Mouse (Mus musculus): Measurements from ENCODE around the gene Gm49721. TPM values are rescaled to one million over a fixed set of nuclear protein-coding genes. Genes with fewer than 3 reads are reported as not detected.
"Not testable (repeated sequence)": the region's sequence is repeated elsewhere in the genome, so short reads cannot be mapped to it uniquely, and the experiment has no call there.

Gm49721 gene
- polyA plus RNA-seq, 1 experiment from 2014 or later, result 0.09 TPM

DNA sequence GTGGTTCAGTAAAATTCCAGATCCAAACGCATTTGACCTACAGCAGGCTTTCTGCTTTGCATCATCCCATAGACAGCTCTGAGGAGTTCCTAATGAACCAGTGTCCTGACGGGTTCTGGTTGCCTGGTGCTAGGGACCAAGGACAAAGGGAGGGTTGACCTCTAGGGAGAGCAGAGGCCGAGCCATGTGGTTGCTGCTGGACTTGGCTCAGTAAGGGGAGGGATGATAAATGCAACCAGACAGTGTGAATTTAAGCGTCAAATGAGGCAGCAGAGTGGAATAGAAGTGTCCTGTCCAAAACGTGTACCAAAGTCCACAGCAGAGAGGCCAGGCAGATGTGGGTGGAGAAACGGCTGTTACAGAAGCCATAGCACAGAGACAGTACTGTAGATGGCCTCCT is 16.8 kb downstream of the Gm49721 start:
- H3K4me1 ChIP-seq; H3K27me3 ChIP-seq; H3K9ac ChIP-seq; H3K4me2 ChIP-seq (replicated peaks); H3K27ac ChIP-seq; ATAC-seq (ENCODE audit: insufficient number of reproducible peaks, insufficient read depth, low FRiP score, low TSS enrichment); H3K4me3 ChIP-seq; H3K36me3 ChIP-seq; H3K9me3 ChIP-seq: not testable (repeated sequence)
- no CpG with 5 or more reads among the region's 6 CpGs for WGBS

DNA sequence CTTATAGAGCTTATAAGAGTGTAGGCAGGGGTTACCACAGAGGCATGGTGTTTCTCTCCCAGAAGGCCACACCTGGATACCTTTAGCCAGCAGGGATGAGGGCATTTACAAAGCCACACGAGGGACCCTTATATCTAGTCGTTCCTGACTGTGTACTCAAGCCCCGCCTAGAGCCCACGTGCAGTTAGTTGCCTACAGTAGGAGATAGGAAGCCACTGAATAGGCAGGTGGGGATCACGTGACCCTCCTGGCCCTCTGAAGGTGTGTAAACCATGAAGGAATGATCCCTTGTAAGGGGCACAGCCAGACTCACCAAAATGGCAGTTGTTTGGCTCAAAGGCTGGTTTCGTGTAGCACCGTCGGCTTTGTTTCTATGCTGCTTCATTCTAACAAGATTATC is 18.1 kb downstream of the Gm49721 start:
- H3K4me2 ChIP-seq (replicated peaks); H3K27me3 ChIP-seq; H3K9ac ChIP-seq; H3K9me3 ChIP-seq; ATAC-seq (ENCODE audit: insufficient number of reproducible peaks, insufficient read depth, low FRiP score, low TSS enrichment); H3K36me3 ChIP-seq; H3K27ac ChIP-seq; H3K4me3 ChIP-seq; H3K4me1 ChIP-seq: not testable (repeated sequence)
- WGBS, result 80% methylated on average over 8 of the region's 8 CpGs

DNA sequence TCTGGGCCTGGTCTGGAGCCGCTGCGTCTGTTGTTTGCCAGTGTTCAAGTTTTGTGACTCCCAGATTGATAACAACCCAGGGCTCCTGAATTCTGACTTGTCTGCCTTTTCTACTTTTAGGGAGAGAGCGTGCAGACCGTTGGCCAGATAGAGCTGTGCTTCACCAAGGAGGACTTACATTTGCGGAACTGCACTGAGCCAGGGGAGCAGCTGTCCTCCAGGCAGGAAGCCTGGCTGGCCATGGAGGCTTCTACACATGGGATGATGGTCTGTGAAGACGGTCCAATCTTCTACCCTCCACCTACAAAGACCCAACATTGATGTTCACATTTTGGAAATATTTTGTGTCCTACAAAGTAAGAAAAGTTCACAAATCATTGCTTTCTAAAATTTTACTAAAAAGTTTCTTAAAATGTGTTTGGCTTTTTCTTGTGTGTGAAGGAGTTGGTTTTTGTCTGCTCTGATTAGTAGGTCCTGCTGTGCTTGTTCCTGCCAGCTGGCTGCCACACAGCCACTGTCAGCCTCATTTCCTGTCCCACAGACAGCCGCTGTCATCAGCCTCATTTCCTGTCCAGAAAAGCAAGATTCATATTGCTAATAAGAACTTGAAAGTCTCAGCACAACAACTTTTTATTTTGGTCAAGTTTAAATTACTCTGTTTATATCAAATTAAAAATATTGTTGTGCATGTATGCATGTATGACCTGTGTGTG is 19.2 kb downstream of the Gm49721 start:
- not testable (repeated sequence) for ATAC-seq (ENCODE audit: insufficient number of reproducible peaks, insufficient read depth, low FRiP score, low TSS enrichment); H3K4me1 ChIP-seq; H3K4me3 ChIP-seq; H3K4me2 ChIP-seq (replicated peaks); H3K9me3 ChIP-seq; H3K36me3 ChIP-seq; H3K27ac ChIP-seq; H3K27me3 ChIP-seq; H3K9ac ChIP-seq
- WGBS, result 100% methylated on average over 1 of the region's 7 CpGs

DNA sequence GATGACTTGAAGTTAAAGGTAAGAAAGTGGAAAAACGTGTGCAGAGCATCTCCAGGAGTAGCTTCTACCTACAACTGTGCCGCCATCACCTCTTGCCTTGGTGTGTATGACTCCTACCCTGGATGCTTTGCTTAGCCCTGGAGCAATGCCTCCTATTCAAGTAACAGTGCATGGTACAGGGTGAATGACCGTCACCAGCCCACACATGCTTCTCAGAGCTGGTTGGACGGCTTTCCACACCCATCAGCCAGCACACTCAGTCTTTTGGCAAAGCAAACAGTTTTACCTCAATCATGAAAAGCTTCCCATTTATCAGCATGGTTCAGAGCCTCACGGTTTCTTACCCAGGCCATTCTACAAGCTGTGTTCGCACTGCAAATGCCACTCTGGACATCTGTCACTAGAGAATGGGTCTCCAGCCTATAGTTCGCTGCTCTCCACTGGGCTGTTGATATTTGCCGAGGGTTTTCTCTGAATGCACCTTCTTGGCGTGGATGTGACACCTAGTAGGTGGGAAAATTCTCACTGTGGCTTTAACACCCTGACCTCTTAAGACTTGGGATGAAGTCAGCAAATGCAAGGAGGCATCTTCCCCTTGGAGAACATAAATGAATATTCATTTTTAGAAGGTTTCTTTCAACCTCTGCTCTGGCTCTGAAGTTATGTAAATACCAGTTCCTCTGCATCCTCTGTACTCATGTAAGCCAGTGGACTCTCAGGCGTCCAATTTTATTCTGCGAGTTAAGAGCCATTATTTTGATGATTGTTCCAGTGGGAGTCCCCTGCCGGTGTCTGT is 23.3 kb downstream of the Gm49721 start:
- not testable (repeated sequence) for H3K9me3 ChIP-seq; H3K27me3 ChIP-seq; ATAC-seq (ENCODE audit: insufficient number of reproducible peaks, insufficient read depth, low FRiP score, low TSS enrichment); H3K27ac ChIP-seq; H3K9ac ChIP-seq; H3K4me1 ChIP-seq; H3K4me2 ChIP-seq (replicated peaks); H3K36me3 ChIP-seq; H3K4me3 ChIP-seq
- WGBS, result 77% methylated on average over 9 of the region's 12 CpGs

DNA sequence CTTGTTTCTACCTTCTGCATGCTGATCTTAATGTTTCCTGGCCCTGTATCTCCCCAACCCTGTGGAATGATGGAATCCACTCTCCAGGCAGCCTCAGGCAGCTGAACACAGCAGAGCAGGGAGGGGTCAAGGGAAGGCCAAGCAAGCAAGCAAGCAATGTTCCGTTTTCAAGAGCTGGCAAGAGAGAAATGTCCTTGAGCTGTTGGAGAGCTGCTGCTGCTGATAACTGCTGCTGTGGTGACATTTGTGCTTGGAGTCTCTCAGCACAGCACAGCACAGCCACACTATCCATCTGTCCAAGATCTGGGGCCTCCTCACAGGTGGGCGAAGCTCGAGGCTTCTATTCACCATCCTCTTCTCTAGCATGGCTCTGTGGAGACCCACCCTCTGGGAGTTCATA is 24.7 kb downstream of the Gm49721 start:
- not testable (repeated sequence) for H3K9ac ChIP-seq; ATAC-seq (ENCODE audit: insufficient number of reproducible peaks, insufficient read depth, low FRiP score, low TSS enrichment); H3K27ac ChIP-seq; H3K36me3 ChIP-seq; H3K9me3 ChIP-seq; H3K27me3 ChIP-seq; H3K4me3 ChIP-seq; H3K4me1 ChIP-seq; H3K4me2 ChIP-seq (replicated peaks)
- WGBS, result no CpG with 5 or more reads among the region's 3 CpGs

DNA sequence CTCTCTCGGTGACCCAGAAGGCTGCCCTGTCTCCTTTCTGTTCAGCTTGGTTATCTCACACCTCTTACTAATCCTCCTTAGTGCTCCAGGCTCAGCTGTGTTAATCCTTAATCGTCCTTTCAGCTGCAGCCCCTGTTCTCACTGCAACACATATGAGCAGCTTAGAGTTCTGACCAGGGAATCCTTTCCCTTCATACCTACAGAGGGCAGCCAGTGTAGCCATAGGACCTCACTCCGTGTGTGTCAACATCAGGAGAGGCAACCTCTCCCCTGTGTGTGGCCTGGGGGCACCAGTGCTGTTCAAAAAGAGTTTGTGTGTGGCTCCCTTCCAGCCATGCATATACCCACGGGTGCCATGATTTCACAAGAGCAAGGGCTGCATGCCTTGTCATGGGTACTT is 26.9 kb downstream of the Gm49721 start:
- H3K4me3 ChIP-seq; ATAC-seq (ENCODE audit: insufficient number of reproducible peaks, insufficient read depth, low FRiP score, low TSS enrichment); H3K9ac ChIP-seq; H3K27ac ChIP-seq; H3K4me2 ChIP-seq (replicated peaks); H3K9me3 ChIP-seq; H3K4me1 ChIP-seq; H3K27me3 ChIP-seq; H3K36me3 ChIP-seq: not testable (repeated sequence)
- WGBS, result 57% methylated on average over 3 of the region's 4 CpGs

DNA sequence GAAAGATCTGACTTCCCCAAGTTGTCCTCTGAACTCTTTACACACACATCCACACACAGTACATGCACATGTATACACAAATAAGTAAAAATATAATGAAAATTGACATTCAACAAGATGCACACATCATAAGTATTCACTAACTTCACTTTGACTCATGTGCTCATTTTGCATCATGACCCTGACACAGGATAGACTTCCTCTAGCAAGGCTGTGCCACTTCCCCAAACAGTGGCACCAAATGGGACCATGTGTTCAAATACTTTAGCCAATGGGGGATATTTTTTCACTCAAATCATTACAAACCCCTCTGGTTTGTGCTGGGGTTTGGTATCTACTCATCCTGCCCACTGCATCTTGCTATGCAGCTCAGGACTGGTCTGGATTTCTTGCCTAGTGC is 30.2 kb downstream of the Gm49721 start:
- H3K4me1 ChIP-seq; H3K4me3 ChIP-seq; H3K4me2 ChIP-seq (replicated peaks); ATAC-seq (ENCODE audit: insufficient number of reproducible peaks, insufficient read depth, low FRiP score, low TSS enrichment); H3K27me3 ChIP-seq; H3K9ac ChIP-seq; H3K9me3 ChIP-seq; H3K27ac ChIP-seq; H3K36me3 ChIP-seq: not testable (repeated sequence)

DNA sequence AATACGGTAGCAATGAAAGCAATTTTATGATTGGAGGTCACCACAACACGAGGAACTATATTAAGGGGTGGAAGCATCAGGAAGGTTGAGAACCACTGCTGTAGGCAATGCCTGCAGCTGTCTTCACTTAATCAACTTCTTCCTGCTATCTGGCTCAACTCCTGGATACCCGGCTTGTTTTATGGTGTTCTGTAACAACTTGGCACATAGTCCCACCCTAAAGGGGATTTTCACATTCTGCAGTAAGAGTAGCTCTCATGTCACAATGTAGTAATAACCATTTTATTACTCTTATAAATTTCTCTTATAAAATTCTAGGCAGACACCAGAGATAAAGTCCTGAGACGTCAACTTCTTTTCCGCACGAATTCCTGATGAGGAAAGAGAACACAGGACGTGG is 30.7 kb downstream of the Gm49721 start:
- WGBS, result no CpG with 5 or more reads among the region's 7 CpGs

DNA sequence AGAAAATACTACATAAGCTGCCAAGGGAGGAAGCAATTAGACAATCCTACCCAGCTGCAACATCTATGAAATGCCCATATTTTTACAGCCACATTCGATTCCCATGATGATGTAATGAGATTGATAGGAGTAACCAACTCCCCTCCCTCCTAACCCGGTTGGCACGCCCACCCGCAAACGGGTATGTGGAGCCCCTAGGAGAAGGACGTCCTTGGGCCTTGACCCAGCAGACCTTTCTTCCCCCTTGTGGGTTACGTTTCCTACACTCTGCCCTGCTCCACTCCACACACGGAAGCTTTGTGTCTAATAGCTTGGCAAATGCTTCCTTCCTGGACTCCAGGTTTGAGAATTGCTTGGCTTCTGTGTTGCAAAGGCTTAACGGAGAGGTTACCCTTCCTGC is 31.2 kb downstream of the Gm49721 start:
- 43% methylated on average over 4 of the region's 9 CpGs for WGBS
- H3K27ac ChIP-seq; H3K9ac ChIP-seq; H3K9me3 ChIP-seq; H3K36me3 ChIP-seq; H3K4me1 ChIP-seq; H3K27me3 ChIP-seq; ATAC-seq (ENCODE audit: insufficient number of reproducible peaks, insufficient read depth, low FRiP score, low TSS enrichment); H3K4me3 ChIP-seq; H3K4me2 ChIP-seq (replicated peaks): not testable (repeated sequence)

More for the DNA sequence above, 30.7 kb downstream of the Gm49721 start:
- H3K9me3 ChIP-seq; H3K4me3 ChIP-seq; H3K4me2 ChIP-seq (replicated peaks); H3K36me3 ChIP-seq; H3K4me1 ChIP-seq; ATAC-seq (ENCODE audit: insufficient number of reproducible peaks, insufficient read depth, low FRiP score, low TSS enrichment); H3K27me3 ChIP-seq; H3K9ac ChIP-seq; H3K27ac ChIP-seq: not testable (repeated sequence)

DNA sequence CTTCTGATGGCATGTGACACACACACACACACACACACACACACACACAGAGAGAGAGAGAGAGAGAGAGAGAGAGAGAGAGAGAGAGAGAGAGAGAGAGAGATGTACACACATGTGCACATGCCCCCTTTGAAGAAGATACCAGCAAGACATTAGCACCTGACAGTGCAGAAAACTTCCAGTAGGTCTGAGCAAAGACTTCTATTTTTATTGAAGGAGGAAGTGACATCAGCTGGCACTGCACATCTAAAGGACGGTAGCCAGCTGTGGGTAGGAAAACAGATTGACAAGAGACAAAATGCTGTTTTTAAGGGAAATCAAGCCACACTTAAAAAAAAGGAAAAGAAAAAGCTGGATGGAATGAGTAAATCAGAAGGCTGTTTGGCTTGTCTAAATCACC is 35.5 kb downstream of the Gm49721 start:
- H3K9ac ChIP-seq; H3K4me3 ChIP-seq; H3K27ac ChIP-seq; H3K4me1 ChIP-seq; H3K4me2 ChIP-seq (replicated peaks); H3K36me3 ChIP-seq; H3K9me3 ChIP-seq; ATAC-seq (ENCODE audit: insufficient number of reproducible peaks, insufficient read depth, low FRiP score, low TSS enrichment); H3K27me3 ChIP-seq: not testable (repeated sequence)
- no CpG with 5 or more reads among the region's 1 CpGs for WGBS

DNA sequence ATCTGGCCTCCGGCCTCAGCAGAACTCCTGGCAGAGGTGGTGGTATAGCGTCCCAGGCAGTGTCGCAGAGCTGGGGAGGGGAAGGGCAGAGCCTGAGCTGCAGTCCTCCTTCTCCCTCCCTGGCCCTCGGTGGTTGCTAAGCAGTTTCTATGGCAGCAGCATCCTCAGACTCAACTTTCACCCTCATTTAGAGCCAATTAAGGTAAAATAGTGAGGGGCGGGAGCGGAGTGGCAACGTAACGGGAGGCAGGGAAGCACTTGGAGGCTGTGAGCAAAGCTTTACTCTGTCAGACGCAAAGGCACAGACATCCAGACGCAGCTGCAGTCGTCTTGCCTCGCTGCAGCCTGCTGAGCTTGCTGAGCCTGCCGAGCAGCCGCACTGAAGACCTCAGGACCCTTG is 46.6 kb downstream of the Gm49721 start, which contains the start of gene Gm1604a:
Gene Gm1604a, plus strand, starts transcription at position 312 of the 400 bp plus-strand sequence.
- not testable (repeated sequence) for H3K9ac ChIP-seq; H3K36me3 ChIP-seq; H3K27ac ChIP-seq; H3K27me3 ChIP-seq; H3K4me1 ChIP-seq; H3K4me3 ChIP-seq; H3K9me3 ChIP-seq; H3K4me2 ChIP-seq (replicated peaks)
- WGBS, result 15% methylated on average over 5 of the region's 14 CpGs
- peak; percentile 64; the same call in 1 of the 2 replicates for ATAC-seq (ENCODE audit: insufficient number of reproducible peaks, insufficient read depth, low FRiP score, low TSS enrichment)

DNA sequence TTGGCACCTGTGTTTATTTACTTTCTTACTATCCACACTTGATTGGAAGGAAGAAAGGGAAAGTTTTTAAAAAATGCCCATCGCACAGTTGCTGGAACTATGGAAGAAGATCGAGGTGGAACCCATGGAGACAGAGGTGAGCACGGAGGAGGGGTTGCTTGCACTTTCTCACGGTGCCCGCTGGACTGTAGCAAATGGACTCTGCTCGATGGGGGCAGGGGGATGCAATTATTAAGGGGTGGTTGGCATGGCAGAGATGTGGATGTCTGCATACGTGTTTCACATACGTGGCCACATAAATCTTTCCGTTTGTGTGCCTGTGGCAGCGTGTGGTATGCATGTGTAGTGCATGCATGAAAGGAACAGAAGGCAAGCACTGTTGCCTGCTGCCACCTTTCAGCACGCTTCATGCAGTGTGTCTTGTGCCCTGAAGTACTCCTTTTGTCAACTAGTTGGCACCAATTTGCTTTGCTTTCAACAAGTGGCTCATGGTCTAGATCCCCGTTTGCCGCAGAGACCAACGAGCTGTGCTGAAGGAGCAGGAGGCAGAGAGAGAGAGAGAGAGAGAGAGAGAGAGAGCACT is 47.2 kb downstream of the Gm49721 start:
- H3K9ac ChIP-seq; H3K36me3 ChIP-seq; H3K4me3 ChIP-seq; H3K9me3 ChIP-seq; H3K27me3 ChIP-seq; H3K4me1 ChIP-seq; ATAC-seq (ENCODE audit: insufficient number of reproducible peaks, insufficient read depth, low FRiP score, low TSS enrichment); H3K27ac ChIP-seq; H3K4me2 ChIP-seq (replicated peaks): not testable (repeated sequence)
- 85% methylated on average over 3 of the region's 14 CpGs for WGBS
